Mouse (Mus musculus) heart, adult 2 months (tissue): Measurements from ENCODE around the gene Ccdc167.

Source experiments
- CTCF ChIP-seq: fragments of 200-600 bp; IDR thresholded peaks from 2 replicates; pipeline ENCODE4 v1.8.1; 2022; ENCODE audit warnings: antibody characterized with exemption, mild to moderate bottlenecking, moderate library complexity
- EP300 ChIP-seq: fragments of 200-500 bp; IDR thresholded peaks from 2 replicates; pipeline ENCODE4 v1.6.1; 2011; ENCODE audit warnings: low read depth, low read length, control low read depth; ENCODE audit not compliant: insufficient read depth
- POLR2A ChIP-seq: fragments of 200-500 bp; IDR thresholded peaks from 2 replicates; pipeline ENCODE4 v1.6.1; 2011; ENCODE audit warnings: mild to moderate bottlenecking, low read depth, low read length, control low read depth; ENCODE audit not compliant: insufficient read depth

DNA sequence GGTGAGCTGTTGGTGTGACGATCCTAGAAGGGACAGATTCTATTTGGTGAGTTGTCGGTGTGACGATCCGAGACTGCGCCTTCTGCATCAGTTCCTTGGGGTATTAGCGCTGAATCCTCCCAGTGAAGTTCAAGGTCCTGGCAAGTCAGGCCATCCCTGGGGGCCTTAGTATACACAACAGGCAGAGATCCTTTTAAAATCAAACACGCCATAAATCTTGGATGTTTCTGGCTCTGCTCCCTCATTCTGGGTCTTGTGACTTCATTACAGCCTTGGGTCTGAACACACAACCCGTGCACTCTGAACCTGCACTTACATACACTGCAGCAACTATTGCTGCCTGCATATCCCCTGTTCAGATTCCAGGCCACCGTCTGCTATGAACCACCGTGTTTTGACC, 39.5 kb upstream of the Ccdc167 start:
- no peak for TF ChIP-seq CTCF
- TF ChIP-seq POLR2A: no peak
- no peak for TF ChIP-seq EP300
